Mouse (Mus musculus): ENCODE data around the gene A630001G21Rik. TPM values are rescaled to one million over a fixed set of nuclear protein-coding genes. Genes with fewer than 3 reads are reported as not detected.

Gene A630001G21Rik
- polyA plus RNA-seq, 1 experiment from 2014 or later: 0.80 TPM

DNA sequence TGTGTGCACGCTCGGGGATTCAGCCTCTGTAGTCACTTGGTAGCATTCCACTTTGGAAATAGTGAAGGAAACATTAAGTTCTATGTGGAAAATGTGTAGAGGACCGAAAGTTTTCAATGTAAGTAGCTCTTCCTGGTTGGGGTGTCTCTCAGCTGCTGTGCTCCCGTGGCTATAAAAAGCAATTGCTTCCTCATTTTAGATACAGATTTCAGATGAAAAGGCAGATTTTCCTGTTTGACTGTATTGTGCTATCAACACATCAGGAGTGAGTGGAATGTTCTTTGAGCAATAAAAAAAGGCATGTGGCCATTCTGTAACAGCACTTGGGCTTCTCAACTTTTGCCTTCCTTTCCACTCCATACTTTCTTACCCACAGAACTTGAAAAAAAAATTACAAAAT is 30.8 kb upstream of the A630001G21Rik start:
- Histone ChIP-seq H3K27me3 (ENCODE audit: control insufficient read depth, insufficient read depth, low read length) (no peaks in the 10 kb centered on the region), H3K36me3 (ENCODE audit: control insufficient read depth, insufficient read depth, low read length) (no peaks in the 10 kb centered on the region), H3K27ac (replicated peaks; ENCODE audit: low read depth, low read length) (no peak overlapping the region), H3K9ac (replicated peaks; ENCODE audit: low read length) (no peak overlapping the region), H3K9me3 (ENCODE audit: control insufficient read depth, low read length) (no peaks in the 10 kb centered on the region), H3K4me1 (ENCODE audit: control insufficient read depth, insufficient read depth, low read length) (no peaks in the 10 kb centered on the region), H3K4me2 (ENCODE audit: low read length) (no peak overlapping the region), H3K4me3 (replicated peaks; ENCODE audit: low read depth, low read length) (no peak overlapping the region)
- 86% methylated on average over 4 of the region's 4 CpGs for WGBS
- DNase-seq: no peak
- no peak for ATAC-seq (ENCODE audit: low FRiP score, low TSS enrichment)

DNA sequence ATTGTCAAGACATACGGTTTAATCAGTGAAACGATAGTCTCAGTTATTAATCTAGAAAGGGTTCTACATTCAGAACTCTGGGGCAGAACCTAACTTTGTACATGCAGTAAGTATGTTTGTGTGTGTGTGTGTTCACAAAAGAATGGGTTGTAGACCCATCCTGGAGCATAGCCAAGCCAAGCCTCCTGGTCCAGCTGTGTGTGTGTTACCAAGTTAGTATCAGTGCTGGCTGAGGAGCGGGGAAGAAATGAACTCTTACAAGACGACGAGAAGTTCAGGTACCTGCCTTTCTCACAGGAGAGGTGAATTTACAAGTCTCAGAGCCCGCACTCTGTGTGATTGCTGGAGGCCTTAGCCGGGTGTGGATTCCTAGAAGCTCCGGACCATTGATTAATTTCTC is 26.1 kb upstream of the A630001G21Rik start:
- 96% methylated on average over 8 of the region's 8 CpGs for WGBS
- no peaks in the 10 kb centered on the region for H3K9me3 ChIP-seq (ENCODE audit: control insufficient read depth, low read length)
- H3K9ac ChIP-seq (replicated peaks; ENCODE audit: low read length): no peak overlapping the region
- no peak for DNase-seq
- no peaks in the 10 kb centered on the region for H3K27me3 ChIP-seq (ENCODE audit: control insufficient read depth, insufficient read depth, low read length)
- H3K4me2 ChIP-seq (ENCODE audit: low read length): no peak overlapping the region
- H3K4me1 ChIP-seq (ENCODE audit: control insufficient read depth, insufficient read depth, low read length): no peaks in the 10 kb centered on the region
- no peak for ATAC-seq (ENCODE audit: low FRiP score, low TSS enrichment)
- H3K4me3 ChIP-seq (replicated peaks; ENCODE audit: low read depth, low read length): no peak overlapping the region
- H3K36me3 ChIP-seq (ENCODE audit: control insufficient read depth, insufficient read depth, low read length): no peaks in the 10 kb centered on the region
- H3K27ac ChIP-seq (replicated peaks; ENCODE audit: low read depth, low read length): no peak overlapping the region

DNA sequence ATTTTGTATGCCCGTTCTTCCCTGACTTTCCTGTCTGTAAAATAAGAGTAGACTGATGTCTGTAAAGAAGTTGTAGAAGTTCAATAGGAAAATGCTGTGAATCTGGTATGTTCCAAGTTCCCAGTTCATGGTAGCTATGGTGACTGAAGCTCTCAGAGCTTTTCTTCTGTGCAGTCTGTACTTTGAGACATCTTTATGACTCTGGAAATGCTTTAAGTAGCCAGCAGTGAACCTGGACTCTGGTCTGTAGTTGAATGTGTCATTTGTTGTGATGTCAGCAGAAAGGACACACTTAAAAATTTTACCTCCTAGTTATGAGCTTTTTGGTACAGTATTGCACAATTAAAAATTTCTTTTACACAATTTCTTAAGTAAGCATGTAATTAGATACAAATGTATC is 24.1 kb upstream of the A630001G21Rik start:
- ATAC-seq (ENCODE audit: low FRiP score, low TSS enrichment) (no peak), DNase-seq (no peak)
- Histone ChIP-seq H3K4me3 (replicated peaks; ENCODE audit: low read depth, low read length) (no peak overlapping the region), H3K36me3 (ENCODE audit: control insufficient read depth, insufficient read depth, low read length) (no peaks in the 10 kb centered on the region), H3K27me3 (ENCODE audit: control insufficient read depth, insufficient read depth, low read length) (no peaks in the 10 kb centered on the region), H3K27ac (replicated peaks; ENCODE audit: low read depth, low read length) (no peak overlapping the region), H3K4me1 (ENCODE audit: control insufficient read depth, insufficient read depth, low read length) (no peaks in the 10 kb centered on the region), H3K9ac (replicated peaks; ENCODE audit: low read length) (no peak overlapping the region), H3K4me2 (ENCODE audit: low read length) (no peak overlapping the region), H3K9me3 (ENCODE audit: control insufficient read depth, low read length) (no peaks in the 10 kb centered on the region)
- WGBS: 88% methylated on average over 1 of the region's 1 CpGs

DNA sequence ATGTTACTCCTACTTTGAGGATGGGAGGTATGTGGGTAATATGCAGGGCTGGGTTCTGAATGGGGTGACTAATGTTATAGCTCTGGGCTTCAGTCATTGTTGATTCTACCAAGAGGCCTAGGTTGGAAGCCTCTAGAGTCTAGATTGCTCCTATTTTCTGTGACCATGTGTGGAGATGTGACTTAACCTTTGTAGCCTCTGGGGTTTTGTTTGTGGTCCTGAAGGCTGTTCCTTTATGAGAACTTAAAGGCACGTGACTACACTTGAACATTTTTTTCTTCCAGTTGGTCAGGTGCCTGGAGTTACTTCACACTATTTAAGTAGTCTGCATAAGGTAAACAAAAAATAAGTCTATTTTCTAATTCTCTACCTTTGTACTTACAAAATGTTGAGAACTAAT is 21.3 kb upstream of the A630001G21Rik start:
- H3K4me1 ChIP-seq (ENCODE audit: control insufficient read depth, insufficient read depth, low read length): peaks cover 9% of the 10 kb centered on the region; the same call in 1 of the 2 replicates
- no peak for DNase-seq
- H3K4me2 ChIP-seq (ENCODE audit: low read length): no peak overlapping the region
- ATAC-seq (ENCODE audit: low FRiP score, low TSS enrichment): no peak
- H3K9me3 ChIP-seq (ENCODE audit: control insufficient read depth, low read length): no peaks in the 10 kb centered on the region
- WGBS: 85% methylated on average over 1 of the region's 1 CpGs
- H3K27ac ChIP-seq (replicated peaks; ENCODE audit: low read depth, low read length): no peak overlapping the region
- 0 out of 2 replicates have a peak, but pooled peaks cover 2% of the 10 kb centered on the region for H3K36me3 ChIP-seq (ENCODE audit: control insufficient read depth, insufficient read depth, low read length)
- no peak overlapping the region for H3K4me3 ChIP-seq (replicated peaks; ENCODE audit: low read depth, low read length)
- no peak overlapping the region for H3K9ac ChIP-seq (replicated peaks; ENCODE audit: low read length)
- H3K27me3 ChIP-seq (ENCODE audit: control insufficient read depth, insufficient read depth, low read length): no peaks in the 10 kb centered on the region

DNA sequence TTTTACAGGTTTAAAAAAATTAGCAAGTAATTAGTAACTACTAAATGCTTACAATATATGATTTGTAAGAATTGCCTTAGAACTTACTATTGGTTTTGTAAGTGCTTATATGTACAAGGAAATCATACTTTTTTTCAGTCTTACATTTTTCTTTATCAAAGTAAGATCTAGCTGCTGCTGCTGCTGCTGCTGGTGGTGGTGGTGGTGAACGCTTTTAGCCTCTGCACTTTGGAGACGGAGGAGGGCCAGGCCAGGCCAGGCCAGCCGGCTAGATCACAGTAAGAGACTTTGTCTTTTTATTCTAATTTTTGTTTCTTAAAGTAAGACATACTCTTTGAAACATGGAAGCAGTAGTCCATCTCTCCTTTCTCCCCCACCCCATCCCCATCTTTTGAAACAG is 16.8 kb upstream of the A630001G21Rik start:
- Histone ChIP-seq H3K9ac (replicated peaks; ENCODE audit: low read length) (no peak overlapping the region), H3K4me2 (ENCODE audit: low read length) (peak overlapping the region; percentile 42; the same call in 1 of the 2 replicates), H3K4me3 (replicated peaks; ENCODE audit: low read depth, low read length) (no peak overlapping the region), H3K4me1 (ENCODE audit: control insufficient read depth, insufficient read depth, low read length) (peaks cover 13% of the 10 kb centered on the region; the same call in 1 of the 2 replicates), H3K27me3 (ENCODE audit: control insufficient read depth, insufficient read depth, low read length) (no peaks in the 10 kb centered on the region), H3K9me3 (ENCODE audit: control insufficient read depth, low read length) (no peaks in the 10 kb centered on the region), H3K36me3 (ENCODE audit: control insufficient read depth, insufficient read depth, low read length) (0 out of 2 replicates have a peak, but pooled peaks cover 2% of the 10 kb centered on the region), H3K27ac (replicated peaks; ENCODE audit: low read depth, low read length) (no peak overlapping the region)
- no peak for ATAC-seq (ENCODE audit: low FRiP score, low TSS enrichment)
- DNase-seq: no peak
- 61% methylated on average over 3 of the region's 3 CpGs for WGBS

DNA sequence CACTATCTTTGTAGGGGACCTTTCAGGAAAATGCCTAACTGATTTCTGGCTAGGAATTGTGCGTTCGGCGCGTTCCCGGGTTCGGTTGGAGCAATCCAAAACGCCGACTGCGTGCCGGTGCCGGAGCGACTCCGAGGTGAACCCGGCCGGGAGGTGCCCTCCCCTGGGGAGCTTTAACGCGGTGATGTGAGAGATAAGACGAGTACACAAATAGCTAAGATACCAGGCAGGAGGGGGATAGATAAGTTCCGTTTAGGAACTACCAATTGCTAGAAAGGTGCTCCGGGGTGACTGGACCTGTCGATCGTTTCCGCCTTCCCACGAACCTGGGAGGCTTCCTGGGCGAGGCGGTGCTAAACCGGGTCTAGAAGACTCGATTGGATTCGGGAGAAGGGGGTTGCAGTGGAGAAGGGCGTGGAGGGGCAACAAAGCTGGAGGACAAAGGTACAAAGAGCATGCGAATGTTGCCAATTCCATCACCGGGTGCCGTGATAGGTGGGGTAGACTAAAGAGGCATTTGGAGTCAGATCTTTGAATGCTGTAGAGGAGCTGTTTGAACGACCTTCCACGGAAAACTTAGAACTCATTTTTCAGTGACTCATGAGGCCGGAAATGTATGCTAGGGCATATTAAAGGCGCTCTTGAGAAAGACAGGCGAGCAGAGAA is 15.8 kb upstream of the A630001G21Rik start:
- Histone ChIP-seq H3K4me2 (ENCODE audit: low read length) (peak overlapping the region; percentile 82), H3K27me3 (ENCODE audit: control insufficient read depth, insufficient read depth, low read length) (no peaks in the 10 kb centered on the region), H3K4me1 (ENCODE audit: control insufficient read depth, insufficient read depth, low read length) (peaks cover 13% of the 10 kb centered on the region; the same call in 1 of the 2 replicates), H3K9ac (replicated peaks; ENCODE audit: low read length) (peak overlapping the region; percentile 97), H3K36me3 (ENCODE audit: control insufficient read depth, insufficient read depth, low read length) (0 out of 2 replicates have a peak, but pooled peaks cover 2% of the 10 kb centered on the region), H3K4me3 (replicated peaks; ENCODE audit: low read depth, low read length) (peak overlapping the region; percentile 95), H3K9me3 (ENCODE audit: control insufficient read depth, low read length) (no peaks in the 10 kb centered on the region), H3K27ac (replicated peaks; ENCODE audit: low read depth, low read length) (peak overlapping the region; percentile 96)
- WGBS: under 1% methylated on average over 38 of the region's 38 CpGs
- DNase-seq: peak; percentile 67
- ATAC-seq (ENCODE audit: low FRiP score, low TSS enrichment): peak; percentile 28

DNA sequence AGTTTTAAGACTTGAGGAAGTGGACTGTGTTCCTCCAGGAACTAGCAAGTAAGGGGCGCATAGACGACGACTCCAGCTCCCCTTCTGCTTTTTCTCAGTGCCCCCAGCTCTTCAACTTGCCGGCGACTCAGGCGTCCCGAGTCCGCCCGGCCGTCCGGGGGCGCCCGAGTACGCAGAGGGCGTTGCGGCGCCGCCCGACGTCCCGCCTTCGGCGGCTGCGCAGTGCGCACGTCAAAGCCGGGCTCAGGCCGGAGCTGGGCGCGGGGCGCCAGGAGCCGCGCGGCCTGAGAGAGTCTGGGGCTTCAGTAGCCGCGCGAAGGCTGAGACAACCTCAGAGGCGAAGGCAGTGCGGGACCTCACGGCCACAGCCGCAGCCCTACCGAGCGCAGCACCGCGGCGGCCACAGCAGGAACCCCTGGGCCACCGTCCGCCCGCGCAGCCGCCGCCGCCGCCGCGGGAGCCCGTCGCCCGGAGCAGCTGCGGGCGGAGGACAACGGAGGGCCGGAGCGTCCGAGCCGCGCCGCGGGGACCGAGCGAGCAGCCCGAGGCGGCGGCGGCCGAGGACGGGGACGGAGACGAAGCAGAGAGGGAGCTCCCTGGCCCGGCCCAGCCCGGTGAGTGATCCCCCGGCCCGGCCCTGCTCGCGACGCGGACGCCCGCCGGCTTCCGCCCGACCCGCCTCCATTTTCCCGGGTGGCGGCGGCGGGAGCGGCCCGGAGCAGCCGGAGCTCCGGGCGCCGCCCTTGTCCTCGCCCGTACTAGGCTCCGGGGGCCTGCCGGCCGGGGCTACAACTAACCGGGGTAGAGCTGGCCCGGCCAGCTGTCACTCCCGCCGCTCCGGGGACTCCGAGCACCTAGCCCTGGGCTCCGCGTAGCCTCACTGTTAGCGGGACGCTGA is 15.0 kb upstream of the A630001G21Rik start, which contains the start of gene Cab39:
Cab39 (plus strand) TSS at position 234 of the 898 bp plus-strand sequence.
- H3K27ac ChIP-seq (replicated peaks; ENCODE audit: low read depth, low read length): peak within 1 kb of the TSS; percentile 96
- ATAC-seq (ENCODE audit: low FRiP score, low TSS enrichment) (peak; percentile 93), DNase-seq (peak; percentile 97)
- H3K4me2 ChIP-seq (ENCODE audit: low read length): peak within 1 kb of the TSS; percentile 82
- H3K27me3 ChIP-seq (ENCODE audit: control insufficient read depth, insufficient read depth, low read length): no peaks in the 10 kb centered on the region
- H3K4me3 ChIP-seq (replicated peaks; ENCODE audit: low read depth, low read length): peak within 1 kb of the TSS; percentile 95
- H3K9me3 ChIP-seq (ENCODE audit: control insufficient read depth, low read length): no peaks in the 10 kb centered on the region
- 0 out of 2 replicates have a peak, but pooled peaks cover 2% of the 10 kb centered on the region for H3K36me3 ChIP-seq (ENCODE audit: control insufficient read depth, insufficient read depth, low read length)
- peak within 1 kb of the TSS; percentile 97 for H3K9ac ChIP-seq (replicated peaks; ENCODE audit: low read length)
- WGBS: under 1% methylated on average over 106 of the region's 118 CpGs
- peaks cover 13% of the 10 kb centered on the region; the same call in 1 of the 2 replicates for H3K4me1 ChIP-seq (ENCODE audit: control insufficient read depth, insufficient read depth, low read length)

DNA sequence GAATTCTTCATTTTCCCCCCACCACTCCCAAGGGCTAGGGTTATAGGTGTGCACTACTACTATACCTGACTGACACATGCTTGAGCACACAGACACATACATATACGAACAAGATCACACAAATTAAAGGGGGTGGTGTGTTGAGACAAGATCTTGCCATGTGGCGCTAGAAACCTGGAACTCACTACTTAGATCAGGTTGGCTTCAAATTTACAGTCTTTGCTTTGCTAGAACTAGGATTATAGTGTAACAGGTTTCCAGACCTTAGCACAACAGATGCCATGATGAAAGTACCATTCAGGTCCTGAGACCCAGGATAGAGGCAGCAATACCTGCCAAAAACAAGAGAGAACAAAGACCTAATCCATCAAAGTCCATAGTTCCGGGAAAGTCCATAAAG is 13.0 kb upstream of the A630001G21Rik start:
- ATAC-seq (ENCODE audit: low FRiP score, low TSS enrichment) (no peak), DNase-seq (no peak)
- Histone ChIP-seq H3K36me3 (ENCODE audit: control insufficient read depth, insufficient read depth, low read length) (0 out of 2 replicates have a peak, but pooled peaks cover 2% of the 10 kb centered on the region), H3K4me2 (ENCODE audit: low read length) (no peak overlapping the region), H3K4me1 (ENCODE audit: control insufficient read depth, insufficient read depth, low read length) (peaks cover 13% of the 10 kb centered on the region; the same call in 1 of the 2 replicates), H3K27me3 (ENCODE audit: control insufficient read depth, insufficient read depth, low read length) (no peaks in the 10 kb centered on the region), H3K9ac (replicated peaks; ENCODE audit: low read length) (no peak overlapping the region), H3K4me3 (replicated peaks; ENCODE audit: low read depth, low read length) (no peak overlapping the region), H3K9me3 (ENCODE audit: control insufficient read depth, low read length) (no peaks in the 10 kb centered on the region), H3K27ac (replicated peaks; ENCODE audit: low read depth, low read length) (no peak overlapping the region)
- WGBS: 85% methylated on average over 3 of the region's 3 CpGs
